Mouse (Mus musculus): ENCODE data around the gene Slc38a10. TPM values are rescaled to one million over a fixed set of nuclear protein-coding genes. Genes with fewer than 3 reads are reported as not detected.

Slc38a10 gene
- polyA plus RNA-seq, 1 experiment from 2014 or later, result 57.5 TPM

DNA sequence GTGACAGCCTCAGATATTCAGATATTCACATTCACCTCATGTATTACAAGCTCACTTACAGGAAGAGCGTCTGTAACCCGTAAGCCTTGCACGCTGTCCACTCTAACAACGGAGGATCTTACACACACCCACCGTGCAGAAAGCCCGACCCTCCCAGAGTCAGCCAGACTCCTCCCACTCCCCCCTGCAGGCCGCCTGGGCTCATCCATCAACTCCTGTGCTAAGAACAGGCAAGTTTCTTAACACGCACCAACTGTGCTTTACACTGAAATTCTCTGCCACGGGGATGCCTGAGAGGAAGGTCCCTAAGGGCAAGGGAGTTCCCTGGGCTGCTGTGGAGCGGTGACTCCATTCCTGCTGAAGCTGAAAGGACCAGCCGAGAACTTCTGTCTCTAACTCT lies 81.9 kb downstream of the Slc38a10 start:
- ATAC-seq (replicated peaks; ENCODE audit: insufficient number of reproducible peaks, low FRiP score, low TSS enrichment), result no peak
- WGBS (ENCODE audit: insufficient replicate concordance), result 38% methylated on average over 11 of the region's 11 CpGs

GRCm38 (mm10) chr11:120067834-120068233 lies 83.3 kb downstream of the Slc38a10 start:
- no peaks in the 10 kb centered on the region for H3K9me3 ChIP-seq (replicated peaks; ENCODE audit: control insufficient read depth, low read length)
- no peak for ATAC-seq (replicated peaks; ENCODE audit: insufficient number of reproducible peaks, low FRiP score, low TSS enrichment)
- no peaks in the 10 kb centered on the region for H3K27me3 ChIP-seq (ENCODE audit: control insufficient read depth, insufficient read depth, low read length)
- WGBS (ENCODE audit: insufficient replicate concordance), result 51% methylated on average over 17 of the region's 17 CpGs
- peaks cover 17% of the 10 kb centered on the region; the same call in 1 of the 2 replicates for H3K36me3 ChIP-seq (ENCODE audit: control insufficient read depth, insufficient read depth, low read length)
- no peak overlapping the region for H3K4me2 ChIP-seq
- H3K9ac ChIP-seq (ENCODE audit: low read depth, low read length), result no peak overlapping the region
- peaks cover 7% of the 10 kb centered on the region; the same call in 1 of the 2 replicates for H3K4me1 ChIP-seq (ENCODE audit: control insufficient read depth, insufficient read depth, low read length)
- H3K27ac ChIP-seq (ENCODE audit: low read depth, low read length), result no peak overlapping the region
- H3K4me3 ChIP-seq (ENCODE audit: low read depth, low read length), result no peak overlapping the region

More for the DNA sequence above, 81.9 kb downstream of the Slc38a10 start:
- Histone ChIP-seq H3K27me3 (ENCODE audit: control insufficient read depth, insufficient read depth, low read length) (no peaks in the 10 kb centered on the region), H3K4me1 (ENCODE audit: control insufficient read depth, insufficient read depth, low read length) (peaks cover 7% of the 10 kb centered on the region; the same call in 1 of the 2 replicates), H3K9ac (ENCODE audit: low read depth, low read length) (no peak overlapping the region), H3K9me3 (replicated peaks; ENCODE audit: control insufficient read depth, low read length) (no peaks in the 10 kb centered on the region), H3K36me3 (ENCODE audit: control insufficient read depth, insufficient read depth, low read length) (peaks cover 17% of the 10 kb centered on the region; the same call in 1 of the 2 replicates), H3K4me2 (no peak overlapping the region), H3K4me3 (ENCODE audit: low read depth, low read length) (no peak overlapping the region), H3K27ac (ENCODE audit: low read depth, low read length) (no peak overlapping the region)

DNA sequence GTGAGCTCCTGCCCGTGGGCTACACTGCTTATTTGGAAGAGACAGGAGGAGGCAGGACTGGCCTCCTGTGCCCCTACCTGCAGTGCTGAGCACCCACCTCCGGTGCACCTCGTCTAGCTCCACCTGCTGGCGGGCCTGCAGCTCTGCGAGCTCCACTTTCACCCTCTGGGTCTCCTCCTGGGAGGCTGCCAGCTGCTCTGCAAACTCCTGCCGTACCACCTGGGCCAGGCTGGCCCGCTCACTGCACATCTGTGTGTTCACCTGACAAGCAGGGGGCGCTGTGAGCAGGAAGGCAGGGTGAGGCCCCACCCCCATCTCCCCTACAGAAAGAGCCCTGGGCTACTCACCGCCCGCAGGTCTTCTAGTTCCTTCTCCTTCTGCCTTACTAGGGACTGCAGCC lies 85.9 kb downstream of the Slc38a10 start:
- no peaks in the 10 kb centered on the region for H3K9me3 ChIP-seq (replicated peaks; ENCODE audit: control insufficient read depth, low read length)
- peak overlapping the region; percentile 49 for H3K4me2 ChIP-seq
- no peaks in the 10 kb centered on the region for H3K27me3 ChIP-seq (ENCODE audit: control insufficient read depth, insufficient read depth, low read length)
- H3K4me3 ChIP-seq (ENCODE audit: low read depth, low read length), result no peak overlapping the region
- 25% methylated on average over 10 of the region's 10 CpGs for WGBS (ENCODE audit: insufficient replicate concordance)
- peaks cover 7% of the 10 kb centered on the region; the same call in 1 of the 2 replicates for H3K4me1 ChIP-seq (ENCODE audit: control insufficient read depth, insufficient read depth, low read length)
- peak overlapping the region; percentile 58 for H3K9ac ChIP-seq (ENCODE audit: low read depth, low read length)
- no peak for ATAC-seq (replicated peaks; ENCODE audit: insufficient number of reproducible peaks, low FRiP score, low TSS enrichment)
- H3K27ac ChIP-seq (ENCODE audit: low read depth, low read length), result no peak overlapping the region
- H3K36me3 ChIP-seq (ENCODE audit: control insufficient read depth, insufficient read depth, low read length), result peaks cover 9% of the 10 kb centered on the region; the same call in 1 of the 2 replicates

GRCm38 (mm10) chr11:120064668-120065040 lies 86.5 kb downstream of the Slc38a10 start:
- Histone ChIP-seq H3K9ac (ENCODE audit: low read depth, low read length) (no peak overlapping the region), H3K36me3 (ENCODE audit: control insufficient read depth, insufficient read depth, low read length) (peaks cover 9% of the 10 kb centered on the region; the same call in 1 of the 2 replicates), H3K4me3 (ENCODE audit: low read depth, low read length) (no peak overlapping the region), H3K4me2 (no peak overlapping the region), H3K4me1 (ENCODE audit: control insufficient read depth, insufficient read depth, low read length) (peaks cover 7% of the 10 kb centered on the region; the same call in 1 of the 2 replicates), H3K9me3 (replicated peaks; ENCODE audit: control insufficient read depth, low read length) (no peaks in the 10 kb centered on the region), H3K27me3 (ENCODE audit: control insufficient read depth, insufficient read depth, low read length) (no peaks in the 10 kb centered on the region), H3K27ac (ENCODE audit: low read depth, low read length) (no peak overlapping the region)
- WGBS (ENCODE audit: insufficient replicate concordance), result 86% methylated on average over 11 of the region's 11 CpGs
- ATAC-seq (replicated peaks; ENCODE audit: insufficient number of reproducible peaks, low FRiP score, low TSS enrichment), result no peak

DNA sequence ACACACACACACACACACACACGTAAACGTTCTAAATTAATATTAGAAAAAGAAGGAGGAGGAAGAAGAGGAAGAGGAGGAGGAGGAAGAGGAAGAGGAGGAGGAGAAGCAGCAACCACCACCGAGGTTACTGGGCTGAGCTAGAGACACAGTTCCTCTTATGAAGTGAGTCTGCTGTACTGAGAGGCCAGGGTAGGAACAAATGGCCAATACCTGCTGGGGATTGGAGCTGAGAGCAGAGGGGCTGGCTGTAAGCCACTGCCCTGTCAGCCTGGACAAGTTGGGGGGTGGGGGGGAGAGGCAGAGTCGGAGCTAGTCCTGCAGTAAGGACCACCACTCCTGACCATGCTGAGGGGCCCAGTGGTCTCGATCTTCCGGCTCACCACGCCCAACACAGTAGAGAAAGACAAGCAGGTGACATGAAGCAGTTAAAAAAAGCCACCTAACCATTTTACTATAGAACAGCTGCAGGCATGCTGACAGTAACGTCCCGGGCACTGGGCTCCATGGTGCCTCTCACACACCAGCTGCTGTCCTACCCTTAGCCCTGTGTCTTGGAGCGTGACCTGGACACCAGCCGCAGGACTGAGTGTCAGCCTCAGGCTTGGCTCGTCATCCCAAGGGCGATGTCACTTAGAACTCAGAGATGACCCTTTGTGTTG lies 87.0 kb downstream of the Slc38a10 start:
- 86% methylated on average over 13 of the region's 13 CpGs for WGBS (ENCODE audit: insufficient replicate concordance)
- Histone ChIP-seq H3K9me3 (replicated peaks; ENCODE audit: control insufficient read depth, low read length) (no peaks in the 10 kb centered on the region), H3K4me2 (no peak overlapping the region), H3K27ac (ENCODE audit: low read depth, low read length) (no peak overlapping the region), H3K36me3 (ENCODE audit: control insufficient read depth, insufficient read depth, low read length) (peaks cover 9% of the 10 kb centered on the region; the same call in 1 of the 2 replicates), H3K4me1 (ENCODE audit: control insufficient read depth, insufficient read depth, low read length) (peaks cover 7% of the 10 kb centered on the region; the same call in 1 of the 2 replicates), H3K27me3 (ENCODE audit: control insufficient read depth, insufficient read depth, low read length) (no peaks in the 10 kb centered on the region), H3K9ac (ENCODE audit: low read depth, low read length) (no peak overlapping the region), H3K4me3 (ENCODE audit: low read depth, low read length) (no peak overlapping the region)
- no peak for ATAC-seq (replicated peaks; ENCODE audit: insufficient number of reproducible peaks, low FRiP score, low TSS enrichment)

DNA sequence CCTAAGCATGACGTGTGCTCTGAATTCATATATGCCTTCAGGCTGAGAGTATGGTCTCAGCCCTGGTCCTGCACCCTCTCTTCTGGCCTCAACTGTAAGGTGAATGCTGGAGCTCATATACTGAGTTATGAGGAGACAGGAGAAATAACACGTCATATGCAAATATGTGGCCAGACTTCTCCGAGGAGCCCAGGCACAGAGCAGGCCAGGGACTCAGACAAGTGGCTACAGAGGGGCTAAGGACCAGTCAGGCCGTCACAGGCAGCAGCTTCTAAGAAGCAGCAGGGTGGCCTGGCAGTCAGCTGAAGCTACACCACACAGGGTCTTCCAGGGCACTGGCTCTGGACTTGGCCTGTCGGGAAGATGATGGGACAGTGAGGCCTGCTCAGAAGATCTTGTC lies 87.8 kb downstream of the Slc38a10 start:
- H3K27ac ChIP-seq (ENCODE audit: low read depth, low read length), result no peak overlapping the region
- H3K9ac ChIP-seq (ENCODE audit: low read depth, low read length), result no peak overlapping the region
- H3K4me2 ChIP-seq, result no peak overlapping the region
- no peaks in the 10 kb centered on the region for H3K27me3 ChIP-seq (ENCODE audit: control insufficient read depth, insufficient read depth, low read length)
- no peak for ATAC-seq (replicated peaks; ENCODE audit: insufficient number of reproducible peaks, low FRiP score, low TSS enrichment)
- WGBS (ENCODE audit: insufficient replicate concordance), result 77% methylated on average over 5 of the region's 5 CpGs
- no peak overlapping the region for H3K4me3 ChIP-seq (ENCODE audit: low read depth, low read length)
- peaks cover 9% of the 10 kb centered on the region; the same call in 1 of the 2 replicates for H3K36me3 ChIP-seq (ENCODE audit: control insufficient read depth, insufficient read depth, low read length)
- H3K4me1 ChIP-seq (ENCODE audit: control insufficient read depth, insufficient read depth, low read length), result peaks cover 7% of the 10 kb centered on the region; the same call in 1 of the 2 replicates
- H3K9me3 ChIP-seq (replicated peaks; ENCODE audit: control insufficient read depth, low read length), result no peaks in the 10 kb centered on the region

GRCm38 (mm10) chr11:120060634-120061033 lies 90.5 kb downstream of the Slc38a10 start:
- Histone ChIP-seq H3K4me2 (no peak overlapping the region), H3K27ac (ENCODE audit: low read depth, low read length) (no peak overlapping the region), H3K27me3 (ENCODE audit: control insufficient read depth, insufficient read depth, low read length) (no peaks in the 10 kb centered on the region), H3K9me3 (replicated peaks; ENCODE audit: control insufficient read depth, low read length) (no peaks in the 10 kb centered on the region), H3K9ac (ENCODE audit: low read depth, low read length) (no peak overlapping the region), H3K4me1 (ENCODE audit: control insufficient read depth, insufficient read depth, low read length) (peaks cover 2% of the 10 kb centered on the region; the same call in 1 of the 2 replicates), H3K4me3 (ENCODE audit: low read depth, low read length) (no peak overlapping the region), H3K36me3 (ENCODE audit: control insufficient read depth, insufficient read depth, low read length) (no peaks in the 10 kb centered on the region)
- ATAC-seq (replicated peaks; ENCODE audit: insufficient number of reproducible peaks, low FRiP score, low TSS enrichment), result no peak
- 82% methylated on average over 8 of the region's 8 CpGs for WGBS (ENCODE audit: insufficient replicate concordance)

GRCm38 (mm10) chr11:120055953-120056732 lies 95.0 kb downstream of the Slc38a10 start:
- no peak overlapping the region for H3K27ac ChIP-seq (ENCODE audit: low read depth, low read length)
- no peaks in the 10 kb centered on the region for H3K36me3 ChIP-seq (ENCODE audit: control insufficient read depth, insufficient read depth, low read length)
- ATAC-seq (replicated peaks; ENCODE audit: insufficient number of reproducible peaks, low FRiP score, low TSS enrichment), result no peak
- H3K9ac ChIP-seq (ENCODE audit: low read depth, low read length), result no peak overlapping the region
- H3K4me2 ChIP-seq, result no peak overlapping the region
- H3K4me3 ChIP-seq (ENCODE audit: low read depth, low read length), result no peak overlapping the region
- no peaks in the 10 kb centered on the region for H3K9me3 ChIP-seq (replicated peaks; ENCODE audit: control insufficient read depth, low read length)
- WGBS (ENCODE audit: insufficient replicate concordance), result 78% methylated on average over 12 of the region's 12 CpGs
- H3K4me1 ChIP-seq (ENCODE audit: control insufficient read depth, insufficient read depth, low read length), result peaks cover 11% of the 10 kb centered on the region
- H3K27me3 ChIP-seq (ENCODE audit: control insufficient read depth, insufficient read depth, low read length), result no peaks in the 10 kb centered on the region

Data from heart, embryonic 11.5 days (tissue).